Mouse (Mus musculus) frontal cortex, postnatal 36 days (tissue): ENCODE data around the gene Ddr1.
A peak's percentile ranks its signal among the peaks of the same experiment; 100 is the strongest.

Source experiments
- DNase-seq, 2 experiments: peaks; one replicate each; pipeline ENCODE4 v3.0.0; 2022; ENCODE audit warnings: low spot score in 2 of 2

Gene Ddr1

DNA sequence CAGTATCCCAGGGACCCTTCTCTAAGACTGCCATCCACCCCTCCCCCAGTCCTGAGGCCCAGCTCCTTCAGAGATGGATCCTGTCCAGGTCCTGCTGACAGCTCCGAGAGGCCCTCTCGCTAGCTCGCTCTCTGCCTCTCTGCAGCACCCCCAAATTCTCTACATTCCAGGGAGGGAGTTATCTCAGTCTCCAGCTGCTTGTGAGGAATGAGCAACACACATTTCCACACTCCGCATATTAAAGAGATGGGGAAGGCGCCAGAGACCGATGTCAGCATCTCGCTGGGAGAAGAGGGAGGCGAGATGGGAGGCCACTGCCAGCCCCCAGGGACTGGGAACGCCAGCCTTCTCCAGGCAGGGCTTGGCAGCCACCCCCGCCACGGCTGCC is 15.9 kb upstream of the Ddr1 start:
- peak; percentile 52 to 56 for DNase-seq

DNA sequence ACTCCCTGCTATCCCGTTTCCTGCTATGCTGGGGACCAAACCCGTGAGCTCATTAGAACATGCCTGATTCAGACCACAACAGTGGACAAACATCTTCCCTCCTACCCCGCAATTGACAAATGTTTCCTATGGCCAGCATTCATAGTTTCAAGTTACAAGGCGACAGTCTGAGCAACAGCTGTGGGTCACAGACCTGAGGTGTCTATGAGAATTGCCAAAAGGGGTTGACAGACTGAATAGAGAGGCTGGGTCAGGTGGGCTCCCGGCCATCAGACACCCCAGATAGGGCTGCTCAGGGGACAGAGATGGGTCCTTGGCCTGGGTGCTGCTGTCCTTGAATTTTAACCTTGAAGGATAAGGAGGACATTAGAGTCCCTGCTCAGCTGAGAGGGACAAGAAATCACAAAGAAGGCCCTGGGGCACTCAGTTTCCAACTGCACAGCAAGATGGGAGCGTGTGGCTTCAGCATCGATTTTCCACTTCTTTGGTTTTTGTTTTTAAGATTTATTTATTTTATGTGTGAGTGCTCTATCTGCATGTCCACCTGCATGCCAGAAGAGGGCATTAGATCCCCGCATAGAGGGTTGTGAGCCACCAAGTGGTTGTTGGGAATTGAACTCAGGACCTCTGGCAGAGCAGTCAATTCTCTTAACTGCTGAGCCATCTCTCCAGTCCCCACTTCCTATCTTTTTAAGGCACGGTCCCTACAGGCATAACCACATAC is 15.4 kb upstream of the Ddr1 start:
- DNase-seq: no peak

DNA sequence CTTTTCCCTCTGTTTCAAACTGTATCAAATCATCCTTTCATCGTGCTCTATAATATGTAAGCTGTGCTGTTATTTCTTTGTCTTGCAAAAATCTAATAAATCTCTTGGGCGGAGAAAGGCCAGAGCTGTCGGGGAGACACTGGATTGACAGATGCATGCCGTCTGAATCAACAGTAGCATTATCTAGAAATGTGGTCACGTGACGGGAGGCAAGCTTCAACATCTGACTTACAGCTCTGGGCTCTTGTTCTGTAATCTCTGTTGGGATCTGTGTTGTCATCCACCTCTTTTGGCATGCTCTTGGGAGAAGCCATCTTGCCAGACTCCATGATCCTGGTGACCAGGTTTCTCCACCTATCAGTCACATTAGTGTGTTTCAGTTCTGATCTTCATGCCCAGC is 12.7 kb upstream of the Ddr1 start:
- DNase-seq: no peak

DNA sequence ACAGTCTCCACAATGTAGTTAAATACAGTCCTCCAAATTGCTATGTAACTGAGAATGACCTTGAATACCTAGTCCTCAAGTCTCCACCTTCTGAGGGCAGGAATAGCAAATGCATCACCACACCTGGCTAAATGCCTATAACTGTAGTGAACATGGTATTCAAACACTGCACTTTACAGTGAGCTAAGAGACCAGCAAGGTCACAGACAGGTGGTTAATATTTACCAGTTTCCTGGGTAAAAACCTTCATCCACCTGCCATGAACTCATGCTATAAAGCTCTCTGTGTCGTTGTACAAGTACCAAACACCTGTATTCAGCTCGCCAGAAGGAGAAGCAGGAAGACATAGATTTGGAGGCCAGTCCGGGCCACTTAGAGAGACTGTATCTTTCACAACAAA is 11.7 kb upstream of the Ddr1 start:
- DNase-seq: no peak

DNA sequence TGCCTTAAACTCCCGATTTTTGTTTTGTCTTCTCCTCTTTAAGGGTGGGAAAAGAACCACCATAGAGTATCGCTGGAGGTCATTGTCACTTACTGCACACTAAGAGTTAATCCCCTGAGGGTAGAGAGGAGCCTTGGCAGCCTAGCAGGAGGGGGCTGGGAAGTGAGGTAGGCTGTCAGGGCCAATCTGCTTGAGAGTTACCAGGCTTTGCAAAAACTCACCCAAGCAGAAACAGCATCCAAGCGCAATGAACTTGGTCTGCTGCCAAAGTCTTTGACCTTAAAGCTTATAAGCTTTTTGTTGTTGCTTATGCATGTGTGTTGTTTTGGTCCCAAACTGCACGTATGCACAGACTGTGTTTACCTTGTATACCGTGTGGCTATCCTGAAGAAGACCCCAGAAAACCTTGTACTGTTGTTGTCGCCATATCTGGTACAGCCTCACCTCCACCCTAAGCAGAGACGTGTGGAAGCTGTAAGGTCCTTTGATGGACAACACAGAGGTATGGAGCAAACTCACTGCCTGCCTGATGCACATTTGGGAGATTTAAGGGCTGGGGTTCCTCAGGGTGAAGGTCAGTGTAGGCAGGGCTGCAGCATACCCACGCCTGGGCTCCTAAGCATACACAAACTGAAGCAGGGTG is 6.4 kb upstream of the Ddr1 start:
- no peak for DNase-seq

DNA sequence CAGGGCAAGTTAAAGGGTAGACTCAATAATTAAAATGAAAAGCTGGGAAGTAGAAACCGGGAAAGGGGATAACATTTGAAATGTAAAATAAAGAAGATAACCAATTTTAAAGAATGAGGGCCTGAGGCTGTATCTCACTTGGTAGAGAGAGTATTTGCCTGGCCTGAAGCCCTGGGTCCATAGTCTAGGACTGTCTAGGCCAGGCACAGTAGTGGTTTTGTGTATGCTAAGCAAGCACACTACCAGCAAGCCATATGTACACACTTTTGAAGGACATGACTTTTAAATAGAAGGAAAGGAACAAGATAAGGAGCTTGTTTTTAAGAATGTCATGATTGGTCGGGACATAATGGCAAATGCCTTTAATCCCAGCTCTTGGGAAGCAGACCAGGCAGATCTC is 4.2 kb upstream of the Ddr1 start:
- no peak for DNase-seq

DNA sequence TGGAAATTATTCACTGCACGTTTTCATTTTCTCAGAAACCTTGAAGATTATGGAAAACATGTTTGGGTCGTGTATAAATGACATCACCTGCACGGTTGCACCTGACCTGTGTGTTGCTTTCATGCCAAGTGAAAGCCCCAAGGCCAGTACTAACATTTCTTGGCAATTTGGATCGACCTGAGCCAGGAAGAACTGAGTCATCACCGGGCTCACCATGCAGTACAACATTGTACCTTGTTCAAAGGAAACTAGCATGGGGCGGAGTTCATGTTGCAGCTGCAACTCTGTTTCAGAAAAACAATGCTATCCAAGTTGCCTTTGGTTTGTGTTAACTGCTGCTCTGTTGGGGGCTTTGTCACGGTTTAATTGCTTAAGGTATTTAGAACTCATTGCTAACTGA is 3.5 kb upstream of the Ddr1 start:
- DNase-seq: no peak

DNA sequence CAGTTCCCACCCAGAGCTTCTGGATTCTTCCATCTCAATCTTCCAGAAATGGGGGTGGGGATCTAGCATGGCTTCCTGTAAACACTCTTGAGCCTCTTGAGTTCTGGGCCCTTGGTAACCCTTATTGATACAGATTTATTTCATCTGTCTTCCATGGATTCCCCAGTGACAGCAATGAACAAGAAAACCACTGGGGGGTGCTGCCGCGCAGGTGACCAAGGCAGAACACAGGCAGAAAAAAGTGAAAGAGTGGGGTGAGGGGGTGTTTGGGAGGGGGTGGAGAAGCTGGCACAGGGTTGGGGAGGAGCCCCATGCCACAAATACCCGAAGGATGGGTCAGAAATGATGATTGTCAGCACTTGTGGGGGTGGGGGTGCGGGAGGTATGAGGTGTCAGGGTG is 1.4 kb upstream of the Ddr1 start:
- DNase-seq: peak in 1 of 2 experiments; percentile 40

DNA sequence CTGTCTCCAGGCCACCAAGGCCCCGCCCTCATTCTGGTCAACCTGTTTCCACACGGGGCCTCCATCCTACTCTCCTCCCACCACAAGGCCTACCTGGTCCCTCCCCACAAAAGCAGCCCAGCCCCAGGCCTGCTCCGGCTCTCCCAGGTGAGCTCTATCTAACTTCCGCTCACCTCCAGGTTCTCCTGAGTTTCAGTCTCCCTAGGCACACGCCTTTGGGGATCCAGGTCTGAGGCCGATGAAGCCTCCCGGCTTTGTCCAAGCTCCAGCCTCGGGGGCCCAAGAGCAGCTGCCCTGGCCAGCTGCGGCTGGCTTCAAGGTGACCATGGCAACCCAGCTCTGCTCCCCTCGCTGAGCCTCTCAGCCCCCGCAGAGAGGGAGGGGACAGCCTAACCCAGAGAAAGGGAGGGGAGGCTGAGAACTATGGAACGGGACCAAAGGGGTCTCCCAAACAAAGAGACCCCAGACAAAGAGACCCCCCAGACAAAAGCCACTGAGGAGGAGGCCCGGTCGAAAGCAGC is 610 bp downstream of the Ddr1 start:
- no peak for DNase-seq

DNA sequence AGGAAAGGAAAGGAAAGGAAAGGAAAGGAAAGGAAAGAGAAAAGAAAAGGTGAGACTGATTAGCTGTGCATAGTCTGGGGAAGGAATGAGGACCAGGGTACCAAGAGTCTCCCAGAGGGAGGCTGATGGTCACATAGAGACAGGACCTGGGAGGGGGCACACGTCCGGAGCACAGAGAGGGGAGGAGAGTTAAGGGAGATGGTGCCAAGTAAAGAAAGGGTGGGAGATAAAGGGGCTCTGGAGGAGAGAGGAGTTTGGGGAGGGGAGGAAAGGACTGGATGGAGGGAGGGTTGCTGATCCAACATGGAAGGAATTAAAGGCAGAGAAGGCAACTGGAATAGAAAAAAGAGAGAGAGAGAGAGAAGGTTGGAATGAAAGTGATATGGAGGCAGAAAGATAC is 1.4 kb downstream of the Ddr1 start:
- DNase-seq: no peak

DNA sequence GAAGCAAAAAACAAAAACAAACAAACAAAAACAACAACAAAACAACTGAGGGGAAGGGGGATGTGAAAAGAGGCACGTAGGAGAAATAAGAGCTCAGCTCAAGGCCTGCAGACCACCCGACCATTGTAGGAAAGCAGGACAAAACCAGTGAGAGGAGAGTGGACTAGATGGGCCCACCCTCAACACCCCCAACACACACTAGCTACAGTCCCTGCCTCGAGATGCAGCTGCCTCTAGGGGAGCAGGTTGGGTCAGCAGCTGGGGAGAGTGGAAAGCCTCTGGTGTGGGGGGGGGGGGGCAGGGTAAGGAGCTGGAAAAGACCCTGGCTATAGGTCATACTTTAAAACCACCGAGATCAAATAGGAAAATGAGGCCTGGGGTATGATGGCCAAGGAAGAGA is 1.8 kb downstream of the Ddr1 start:
- DNase-seq: no peak

DNA sequence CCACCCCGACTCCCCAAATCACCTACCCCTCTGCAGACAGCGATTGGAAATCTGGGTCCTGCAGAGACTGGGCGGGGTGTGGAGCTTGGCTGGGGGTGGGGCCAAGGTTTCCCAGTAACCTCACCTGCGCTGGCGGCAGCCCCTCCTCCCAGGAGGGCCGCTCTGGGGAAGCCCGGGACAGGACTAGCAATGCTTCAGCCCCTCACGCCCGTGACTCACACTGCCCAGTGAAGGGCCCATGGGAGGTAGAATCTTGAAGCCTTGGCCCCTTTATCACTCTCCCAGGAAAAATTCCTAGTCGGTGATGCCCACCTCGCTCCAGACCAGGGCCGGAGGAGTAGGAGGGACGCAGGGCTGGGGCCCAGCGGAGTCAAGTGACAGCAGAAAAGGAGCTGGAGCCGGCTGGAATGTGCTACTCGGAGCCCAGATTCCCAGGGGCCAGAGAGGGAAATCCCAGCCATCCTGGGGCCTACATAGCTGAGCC is 2.4 kb downstream of the Ddr1 start:
- no peak for DNase-seq

DNA sequence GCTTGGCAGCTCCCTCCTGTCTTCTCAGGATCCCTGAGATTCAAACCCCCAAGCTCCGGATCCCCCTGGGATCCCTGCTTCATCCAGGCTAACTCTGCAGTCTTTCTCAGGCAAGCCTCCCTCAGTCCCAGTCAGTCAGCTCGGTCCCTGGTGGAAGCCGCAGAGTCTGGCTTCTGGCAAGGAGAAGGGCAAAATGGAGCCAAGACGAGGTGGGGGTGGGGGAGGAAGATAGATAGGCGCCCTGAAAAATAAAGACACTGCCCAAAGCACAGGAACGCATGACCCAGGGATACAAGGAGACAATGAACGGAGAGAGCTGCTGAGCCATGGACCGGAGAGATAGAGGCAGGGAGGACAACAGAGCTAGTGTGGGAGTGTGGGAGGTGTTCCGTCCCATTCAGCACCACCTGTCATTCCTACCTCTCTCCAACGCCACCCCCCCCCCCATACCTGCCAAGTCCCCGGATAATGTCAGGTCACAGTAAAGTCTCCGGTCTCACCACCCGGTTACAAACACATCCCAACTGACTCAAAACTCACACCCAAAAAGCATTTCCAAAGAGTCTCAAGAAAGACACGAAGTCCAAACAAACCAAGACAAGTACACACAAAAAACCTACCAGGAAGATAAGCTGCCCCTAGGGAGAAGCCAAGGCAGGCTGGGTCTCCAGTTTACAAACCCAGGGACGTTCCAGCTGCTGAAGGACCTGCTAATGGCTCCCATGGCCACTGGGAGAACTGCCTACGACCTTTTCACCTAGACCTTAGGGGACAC is 3.0 kb downstream of the Ddr1 start:
- no peak for DNase-seq

DNA sequence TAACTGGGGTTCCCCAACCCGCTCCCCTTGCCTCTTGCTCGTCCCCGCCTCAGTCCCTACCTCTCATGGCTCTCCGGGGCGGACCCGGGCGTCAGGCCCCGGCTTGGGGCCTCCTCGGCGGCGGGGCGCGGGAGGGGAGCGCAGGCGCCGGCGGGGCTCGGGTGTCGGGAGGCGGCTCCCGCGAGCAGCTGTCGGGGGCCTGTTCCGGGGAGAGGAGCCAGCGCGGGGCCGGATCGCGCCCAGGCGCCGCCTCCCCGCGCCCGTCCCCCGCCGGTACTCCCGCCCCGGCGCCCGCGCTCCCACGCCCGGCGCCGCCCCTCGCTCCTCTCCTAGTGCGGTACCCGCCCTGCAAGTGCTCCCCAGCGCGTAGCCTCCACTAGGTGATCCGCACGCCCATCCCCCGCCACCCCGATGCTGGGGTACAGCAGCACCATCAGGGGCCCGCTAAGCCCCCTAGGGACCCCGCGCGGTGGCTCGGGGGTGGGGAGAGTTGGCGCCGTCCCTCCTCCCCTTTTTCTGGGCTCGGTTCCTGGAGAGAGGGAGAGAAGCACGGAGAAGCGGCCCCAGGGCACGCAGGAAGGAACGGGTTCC is 4.0 kb downstream of the Ddr1 start:
- peak; percentile 77 to 81 for DNase-seq

DNA sequence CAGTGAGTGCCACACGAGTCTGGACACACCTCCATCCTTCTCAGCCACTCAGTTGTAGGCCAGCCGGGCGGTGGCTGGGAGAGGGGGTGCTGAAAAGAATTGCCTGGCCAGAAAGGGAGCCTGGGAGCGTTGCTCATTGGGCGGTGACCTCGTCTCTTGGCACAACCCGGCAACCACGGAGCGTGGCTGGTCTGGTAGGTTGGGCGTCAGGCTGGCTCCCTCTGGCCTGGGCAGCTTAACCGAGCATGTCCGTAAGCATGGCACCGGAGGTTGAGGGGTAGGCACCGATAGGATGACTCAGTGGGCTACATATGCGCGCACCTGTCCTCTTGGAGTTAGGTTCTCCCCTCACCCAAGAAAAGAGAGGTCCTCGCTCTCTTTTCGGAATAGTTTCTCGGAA is 4.5 kb downstream of the Ddr1 start:
- DNase-seq: peak; percentile 60 to 62

DNA sequence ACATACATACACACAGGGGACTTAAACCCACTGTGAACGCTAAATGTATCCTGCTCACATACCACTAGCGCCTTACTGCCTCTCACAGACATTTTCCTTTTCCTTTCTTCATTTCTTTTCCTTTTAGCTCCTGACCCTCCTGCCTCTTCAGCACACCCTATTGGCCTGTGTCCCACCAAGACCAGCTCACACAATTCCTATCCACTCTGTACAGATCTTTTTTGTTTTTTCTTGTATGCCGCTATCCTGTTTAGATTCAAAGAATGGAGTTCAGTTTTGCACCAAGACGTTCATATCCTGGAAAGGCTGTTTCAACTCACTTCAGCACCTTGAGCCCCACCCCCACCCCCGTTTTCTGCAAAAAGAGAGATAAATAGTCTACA is 5.9 kb downstream of the Ddr1 start:
- no peak for DNase-seq

DNA sequence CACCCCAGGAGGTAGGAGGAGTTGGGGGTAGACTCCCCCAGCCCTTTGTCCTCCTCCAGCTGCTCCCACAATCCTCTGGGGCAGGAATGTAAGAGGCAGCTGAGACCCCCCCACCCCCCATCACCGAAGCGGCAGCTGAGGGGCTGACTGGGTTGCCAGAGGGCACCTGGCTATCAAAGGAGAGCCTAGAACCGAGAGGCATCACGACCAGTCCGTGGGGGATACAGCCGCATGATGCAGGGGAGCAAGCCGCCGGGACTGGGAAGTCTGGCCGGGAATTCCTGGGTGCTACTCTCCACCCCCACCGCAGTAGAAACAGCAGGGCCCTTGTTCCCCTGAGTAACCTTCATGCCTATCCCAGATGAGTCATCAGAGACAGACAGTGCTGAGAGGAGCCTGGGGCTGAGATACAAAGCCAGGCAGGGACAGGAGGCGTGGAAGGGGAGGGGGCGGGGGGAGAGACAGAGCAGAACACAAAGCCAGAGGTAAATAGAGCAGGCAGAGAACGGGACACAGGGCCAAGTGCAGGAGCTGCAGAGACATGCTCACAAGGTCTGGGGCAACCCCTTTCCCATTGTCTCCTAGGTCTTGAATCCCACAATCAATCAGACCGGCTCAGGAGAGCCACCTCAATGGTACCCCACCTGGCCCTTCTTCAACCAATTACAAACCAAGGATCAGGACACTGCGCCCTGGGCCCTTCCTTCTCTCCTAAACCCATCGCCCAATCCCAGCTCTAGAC is 6.5 kb downstream of the Ddr1 start:
- DNase-seq: peak in 1 of 2 experiments; percentile 43

DNA sequence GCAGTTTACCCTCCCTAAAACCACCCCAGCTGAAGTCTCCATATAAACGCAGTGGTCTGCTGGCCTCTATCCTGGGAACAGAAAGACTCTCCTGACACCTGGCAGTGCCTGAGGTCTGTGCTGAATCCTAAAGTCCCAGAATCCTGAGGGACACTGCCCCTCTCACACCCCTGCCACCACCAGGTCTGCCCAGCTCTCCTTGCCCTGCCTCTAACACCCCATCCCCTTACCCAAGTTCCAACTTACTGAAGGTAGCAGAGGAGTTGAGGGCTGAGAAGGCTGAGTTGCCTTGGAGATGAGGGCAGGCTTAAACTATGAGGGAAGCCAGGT is 7.0 kb downstream of the Ddr1 start:
- no peak for DNase-seq

DNA sequence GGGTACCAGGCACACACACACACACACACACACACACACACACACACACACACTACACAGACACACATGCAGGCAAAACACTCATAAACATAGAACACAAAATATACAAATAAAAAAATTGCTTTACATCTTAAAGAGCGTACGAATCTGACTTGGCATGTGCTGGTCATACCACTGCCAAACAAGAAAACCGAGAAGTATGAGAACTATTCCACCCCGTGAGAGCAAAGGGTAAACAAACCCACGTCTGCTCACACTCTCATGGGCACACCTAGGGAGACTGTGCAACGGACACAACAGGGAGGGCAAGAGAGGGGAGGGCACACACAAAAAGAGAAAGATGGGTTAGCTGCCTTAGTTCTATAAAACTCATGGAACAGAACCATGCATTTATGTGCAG is 7.7 kb downstream of the Ddr1 start:
- no peak for DNase-seq

DNA sequence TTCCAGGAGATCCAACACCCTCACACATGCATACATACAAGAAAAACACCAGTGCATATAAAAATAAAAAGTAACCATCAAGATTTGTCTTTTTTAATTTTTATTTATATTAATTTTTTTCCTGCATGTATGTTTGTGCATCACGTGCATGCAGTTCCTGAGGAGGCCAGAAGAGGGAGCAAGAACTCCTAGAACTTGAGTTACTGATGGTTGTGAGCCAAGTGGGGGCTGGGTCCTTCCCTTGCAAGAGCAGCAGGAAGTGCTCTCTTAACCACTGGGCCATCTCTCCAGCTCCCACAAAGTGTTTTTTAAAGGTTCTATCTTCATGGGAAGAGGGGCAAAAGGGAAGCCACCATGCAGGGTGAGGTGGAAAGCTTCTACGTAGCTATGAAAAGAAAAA is 9.1 kb downstream of the Ddr1 start:
- no peak for DNase-seq

DNA sequence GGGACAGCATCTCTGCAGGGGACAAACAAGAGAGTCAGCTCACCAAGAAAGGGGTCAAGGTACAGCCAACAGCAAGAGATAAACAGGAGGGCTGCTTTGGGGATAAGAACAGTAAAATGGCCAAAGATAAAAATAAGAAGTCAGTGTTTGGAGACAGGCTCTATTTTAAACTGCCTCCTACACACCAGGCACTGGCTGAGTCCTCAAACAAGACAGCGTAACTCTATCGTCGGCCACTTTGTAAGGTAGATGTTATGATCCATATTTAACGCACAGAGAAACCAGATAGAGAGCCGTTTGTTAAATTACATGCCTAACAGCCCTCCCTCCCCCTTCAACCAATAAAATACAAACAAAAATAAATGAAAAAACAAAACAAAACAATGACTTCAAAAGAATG is 10.5 kb downstream of the Ddr1 start:
- no peak for DNase-seq

DNA sequence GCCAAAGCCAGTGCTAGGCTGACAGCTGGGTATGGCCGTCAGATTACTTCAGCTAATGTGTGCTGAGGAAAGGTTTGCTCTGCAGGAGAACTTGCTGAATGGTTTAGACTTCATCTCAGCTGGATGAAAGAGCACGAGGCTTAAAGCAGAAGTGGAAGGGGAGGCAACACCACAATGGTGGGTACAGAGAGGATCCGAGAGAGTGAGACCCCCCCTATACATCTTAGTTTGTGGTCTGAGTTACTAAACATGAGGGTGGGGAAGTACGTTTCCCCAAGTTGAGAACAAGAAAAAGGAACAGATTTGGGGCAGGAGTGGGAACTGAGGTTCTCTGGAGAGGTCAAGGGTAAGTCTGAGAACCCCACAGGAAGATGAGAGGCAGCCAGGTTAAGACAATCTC is 12.1 kb downstream of the Ddr1 start:
- DNase-seq: no peak
